Mouse (Mus musculus): ENCODE data around the gene Ltbr. TPM values are rescaled to one million over a fixed set of nuclear protein-coding genes. Genes with fewer than 3 reads are reported as not detected.

The Ltbr gene
- total and polyA plus RNA-seq, 3 experiments, result not detected

DNA sequence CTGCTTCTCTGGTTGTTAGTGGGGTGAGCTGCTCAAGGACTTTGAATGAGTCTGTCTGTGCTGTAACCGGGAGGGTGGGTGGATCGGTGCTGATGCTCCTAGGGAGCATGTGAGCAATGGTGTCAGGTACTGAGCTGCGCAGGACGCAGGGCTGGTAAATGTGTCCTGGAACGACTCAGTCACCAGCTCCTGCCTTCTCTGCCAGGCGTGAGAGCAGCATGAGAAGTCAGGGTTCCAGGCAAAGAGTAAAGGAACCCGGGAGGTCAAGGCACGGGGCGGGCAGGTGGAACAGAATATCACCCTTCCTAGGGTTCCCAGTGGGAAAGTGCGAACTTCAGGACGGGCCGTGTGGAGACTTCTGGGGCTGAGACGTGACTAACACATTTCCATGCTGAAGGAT, 47.6 kb downstream of the Ltbr start:
- no peak for DNase-seq (ENCODE audit: extremely low read depth)
- peaks cover 4% of the 10 kb centered on the region for H3K9me3 ChIP-seq (replicated peaks; ENCODE audit: low read length)
- H3K36me3 ChIP-seq (replicated peaks in 1 of 2; ENCODE audit: control insufficient read depth in 1 of 2, insufficient read depth in 1 of 2, low read length in 1 of 2), result no peaks in the 10 kb centered on the region
- TF ChIP-seq CHD2 (IDR thresholded peaks at IDR 0.05; ENCODE audit: low read length), result no peak
- no peak for TF ChIP-seq ETS1 (conservative IDR thresholded peaks at IDR 0.05; ENCODE audit: low read depth, low read length)
- TF ChIP-seq JUN (IDR thresholded peaks at IDR 0.05; ENCODE audit: insufficient read depth, low read depth, low read length), result no peak
- TF ChIP-seq USF2 (conservative IDR thresholded peaks at IDR 0.05; ENCODE audit: low read depth, low read length), result no peak
- no peak for TF ChIP-seq PAX5 (IDR thresholded peaks at IDR 0.05; ENCODE audit: low read length)
- TF ChIP-seq ZKSCAN1 (IDR thresholded peaks at IDR 0.05; ENCODE audit: borderline replicate concordance, low read depth, low read length), result no peak
- no peak for TF ChIP-seq E2F4 (IDR thresholded peaks at IDR 0.05; ENCODE audit: insufficient replicate concordance, low read depth, low read length)
- no peak for TF ChIP-seq GABPA (IDR thresholded peaks at IDR 0.05; ENCODE audit: insufficient replicate concordance, low read depth, low read length)
- H3K27ac ChIP-seq (ENCODE audit: insufficient read depth, low read depth), result no peak overlapping the region
- in situ Hi-C loops (cut with MboI; ENCODE audit: low pct_ligation_motif_present, low pct_unique_long_range_greater_than_20kb, low sequenced_read_pairs) (no loop called here), dilution Hi-C loops (cut with MboI; ENCODE audit: extremely low pct_ligation_motif_present, extremely low pct_unique_long_range_greater_than_20kb, low sequenced_read_pairs) (no loop called here)
- H3K4me3 ChIP-seq (replicated peaks in 1 of 3; ENCODE audit: low read depth in 2 of 3, low read length in 2 of 3, poor library complexity in 1 of 3), result no peak overlapping the region
- H3K79me2 ChIP-seq (replicated peaks; ENCODE audit: control insufficient read depth, extremely low read depth, insufficient read depth, poor library complexity, severe bottlenecking), result no peaks in the 10 kb centered on the region
- H3K9ac ChIP-seq (ENCODE audit: insufficient read depth, low read depth), result no peak overlapping the region
- H3K27me3 ChIP-seq (replicated peaks), result peaks cover 15% of the 10 kb centered on the region
- H3K4me2 ChIP-seq (ENCODE audit: insufficient read depth, low read depth, poor library complexity, severe bottlenecking), result no peak overlapping the region
- peaks cover under 1 to 2% of the 10 kb centered on the region in 2 experiments; a peak in 2 of 4 replicates for H3K4me1 ChIP-seq (ENCODE audit: control insufficient read depth in 1 of 2, insufficient read depth in 2 of 2)

DNA sequence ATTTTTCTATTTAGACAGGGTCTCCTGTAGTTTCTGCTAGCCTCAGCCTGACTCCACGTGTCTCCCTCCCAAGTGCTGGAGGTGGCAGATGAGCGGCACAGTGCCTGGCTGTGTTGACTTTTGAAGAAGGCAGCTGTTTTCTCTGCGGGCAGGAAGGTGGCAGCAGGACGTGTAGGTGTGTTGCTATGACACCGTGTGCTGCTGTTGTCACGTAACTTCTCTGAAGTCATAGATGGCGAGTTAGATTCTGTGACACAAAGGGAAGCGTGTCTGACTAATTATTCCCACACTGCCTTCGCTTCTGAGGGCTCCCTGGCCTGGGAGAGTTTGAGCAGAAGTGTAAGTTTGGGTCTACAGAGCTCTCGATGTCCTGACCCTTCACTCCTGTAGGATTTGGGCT, 48.4 kb downstream of the Ltbr start:
- dilution Hi-C loops (cut with MboI; ENCODE audit: extremely low pct_ligation_motif_present, extremely low pct_unique_long_range_greater_than_20kb, low sequenced_read_pairs), result no loop called here
- TF ChIP-seq RCOR1 (conservative IDR thresholded peaks at IDR 0.05; ENCODE audit: low read depth, low read length), result no peak
- in situ Hi-C loops (cut with MboI; ENCODE audit: low pct_ligation_motif_present, low pct_unique_long_range_greater_than_20kb, low sequenced_read_pairs), result no loop called here
- no peak overlapping the region for H3K27ac ChIP-seq (ENCODE audit: insufficient read depth, low read depth)
- H3K79me2 ChIP-seq (replicated peaks; ENCODE audit: control insufficient read depth, extremely low read depth, insufficient read depth, poor library complexity, severe bottlenecking), result no peaks in the 10 kb centered on the region
- no peak overlapping the region for H3K4me3 ChIP-seq (replicated peaks in 1 of 3; ENCODE audit: low read depth in 2 of 3, low read length in 2 of 3, poor library complexity in 1 of 3)
- no peak overlapping the region for H3K9ac ChIP-seq (ENCODE audit: insufficient read depth, low read depth)
- no peak for DNase-seq (ENCODE audit: extremely low read depth)
- peaks cover 8% of the 10 kb centered on the region for H3K27me3 ChIP-seq (replicated peaks)
- peaks cover 0 to 2% of the 10 kb centered on the region in 2 experiments; a peak in 1 of 4 replicates for H3K4me1 ChIP-seq (ENCODE audit: control insufficient read depth in 1 of 2, insufficient read depth in 2 of 2)
- H3K4me2 ChIP-seq (ENCODE audit: insufficient read depth, low read depth, poor library complexity, severe bottlenecking), result no peak overlapping the region
- H3K9me3 ChIP-seq (replicated peaks; ENCODE audit: low read length), result peaks cover 4% of the 10 kb centered on the region
- H3K36me3 ChIP-seq (replicated peaks in 1 of 2; ENCODE audit: control insufficient read depth in 1 of 2, insufficient read depth in 1 of 2, low read length in 1 of 2), result no peaks in the 10 kb centered on the region

DNA sequence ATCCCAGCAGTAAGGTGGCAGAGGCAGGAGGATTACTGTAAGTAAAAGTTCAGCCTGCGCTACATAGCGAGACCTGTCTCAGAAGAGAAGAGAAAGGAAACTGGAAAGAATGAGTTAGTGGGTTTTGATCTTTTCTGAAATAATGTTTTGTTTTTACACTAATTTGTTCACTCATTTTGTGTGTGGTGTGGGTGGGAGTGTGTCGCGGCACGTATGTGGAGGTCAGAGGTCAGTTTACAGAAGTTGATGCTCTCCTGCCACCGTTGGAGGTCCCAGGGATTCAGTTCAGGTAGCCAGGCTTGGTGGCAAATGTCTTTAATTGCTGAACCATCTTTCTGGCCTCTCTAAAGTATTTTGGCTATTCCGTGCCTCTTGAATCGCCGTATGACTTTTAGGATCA, 49.5 kb downstream of the Ltbr start:
- dilution Hi-C loops (cut with MboI; ENCODE audit: extremely low pct_ligation_motif_present, extremely low pct_unique_long_range_greater_than_20kb, low sequenced_read_pairs) (no loop called here), in situ Hi-C loops (cut with MboI; ENCODE audit: low pct_ligation_motif_present, low pct_unique_long_range_greater_than_20kb, low sequenced_read_pairs) (no loop called here)
- no peak overlapping the region for H3K4me3 ChIP-seq (replicated peaks in 1 of 3; ENCODE audit: low read depth in 2 of 3, low read length in 2 of 3, poor library complexity in 1 of 3)
- H3K27me3 ChIP-seq (replicated peaks), result peaks cover 6% of the 10 kb centered on the region
- H3K36me3 ChIP-seq (replicated peaks in 1 of 2; ENCODE audit: control insufficient read depth in 1 of 2, insufficient read depth in 1 of 2, low read length in 1 of 2), result no peaks in the 10 kb centered on the region
- no peak for TF ChIP-seq USF1 (IDR thresholded peaks at IDR 0.05; ENCODE audit: low read depth, low read length)
- no peak for TF ChIP-seq UBTF (IDR thresholded peaks at IDR 0.05; ENCODE audit: low read depth, low read length)
- no peak for TF ChIP-seq EP300 (IDR thresholded peaks at IDR 0.05; ENCODE audit: low read length)
- no peak for TF ChIP-seq JUND (conservative IDR thresholded peaks at IDR 0.05; ENCODE audit: low read depth, low read length)
- no peak for TF ChIP-seq MAZ (IDR thresholded peaks at IDR 0.05; ENCODE audit: low read depth, low read length)
- no peak for TF ChIP-seq SIN3A (IDR thresholded peaks at IDR 0.05; ENCODE audit: low read length)
- H3K9ac ChIP-seq (ENCODE audit: insufficient read depth, low read depth), result no peak overlapping the region
- no peak overlapping the region for H3K4me2 ChIP-seq (ENCODE audit: insufficient read depth, low read depth, poor library complexity, severe bottlenecking)
- H3K27ac ChIP-seq (ENCODE audit: insufficient read depth, low read depth), result no peak overlapping the region
- H3K79me2 ChIP-seq (replicated peaks; ENCODE audit: control insufficient read depth, extremely low read depth, insufficient read depth, poor library complexity, severe bottlenecking), result no peaks in the 10 kb centered on the region
- no peak for DNase-seq (ENCODE audit: extremely low read depth)
- peaks cover 0 to 2% of the 10 kb centered on the region in 2 experiments; a peak in 1 of 4 replicates for H3K4me1 ChIP-seq (ENCODE audit: control insufficient read depth in 1 of 2, insufficient read depth in 2 of 2)
- H3K9me3 ChIP-seq (replicated peaks; ENCODE audit: low read length), result peaks cover 4% of the 10 kb centered on the region

All from CH12.LX (cell line).